Mouse (Mus musculus) thymus, postnatal 25 days (tissue): ENCODE measurements at regions not wholly inside any gene's neighbourhood (a gene's known extent, or its start where the extent isn't known, plus 50 kb on each side); places are given as distances from the start of the nearest gene placed in this dataset.

Experiments used
- DNase-seq: peaks from one replicate; pipeline ENCODE4 v3.0.0; 2022

DNA sequence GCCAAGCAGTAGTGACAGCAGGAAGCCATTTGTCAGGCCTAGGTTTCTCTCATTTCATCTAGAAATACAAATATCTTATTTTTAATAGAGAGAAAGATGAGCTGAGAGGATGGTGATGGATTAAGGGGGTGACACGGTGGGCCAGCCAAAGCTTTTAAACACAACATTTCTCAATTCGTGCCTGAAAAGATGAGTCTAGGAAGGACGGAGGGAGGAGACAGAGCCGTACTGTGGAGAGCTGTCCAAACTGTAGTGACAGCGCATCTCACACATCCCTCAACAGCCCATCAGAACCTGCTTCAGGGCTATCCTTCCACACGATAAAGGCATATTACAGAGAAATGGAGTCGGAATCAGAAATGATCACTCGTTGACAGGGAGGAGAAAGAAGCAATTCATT is 848.0 kb downstream of the Slc4a3 start:
- DNase-seq = no peak

GRCm38 (mm10) chr1:76402854-76403253 is 856.8 kb downstream of the Slc4a3 start:
- no peak for DNase-seq

- no peak for DNase-seq
These were observed 857.9 kb downstream of the Slc4a3 start for GRCm38 (mm10) chr1:76404003-76404402.

DNA sequence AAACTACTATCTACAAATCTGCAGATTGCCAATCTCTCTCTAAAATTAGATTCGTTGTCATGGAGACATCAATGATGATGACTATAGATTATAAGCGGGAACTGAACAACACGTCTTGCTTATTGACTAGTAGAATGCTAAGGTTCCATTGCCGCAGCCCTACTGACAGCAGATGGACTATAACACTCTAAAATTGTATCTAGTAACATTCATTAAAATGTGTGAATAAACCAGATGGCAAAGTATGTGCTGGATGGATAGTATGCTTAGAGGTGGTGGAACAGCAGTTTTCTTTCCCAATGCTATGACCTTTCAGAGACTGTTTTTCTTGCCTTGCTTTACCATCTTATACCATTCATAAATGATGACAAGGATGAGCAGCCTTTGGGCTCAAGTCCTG is 864.7 kb downstream of the Slc4a3 start:
- DNase-seq = no peak

DNA sequence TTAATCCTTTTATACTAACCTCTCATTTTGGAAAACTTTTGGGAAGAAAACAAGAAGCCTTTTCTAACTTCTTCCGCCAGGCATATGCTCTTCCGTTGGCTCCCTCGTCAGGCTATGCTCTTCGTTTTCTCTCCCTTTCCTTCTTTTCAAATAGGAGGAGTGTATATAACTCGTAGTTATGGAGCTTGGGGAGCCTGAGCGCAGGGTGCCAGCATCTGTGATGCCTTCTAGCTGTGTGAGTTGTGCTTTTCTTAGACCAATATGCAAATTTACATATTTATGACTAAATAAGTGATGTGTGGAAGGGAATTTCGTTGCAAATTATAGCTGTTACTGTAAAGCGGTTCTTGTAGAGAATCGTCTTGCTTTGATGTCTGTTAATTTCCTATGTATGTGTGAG is 874.5 kb downstream of the Slc4a3 start:
- DNase-seq = no peak

GRCm38 (mm10) chr1:76427439-76427838 is 881.4 kb downstream of the Slc4a3 start:
- no peak for DNase-seq

GRCm38 (mm10) chr1:76430041-76430610 is 884.1 kb downstream of the Slc4a3 start:
- no peak for DNase-seq

GRCm38 (mm10) chr1:76433481-76433941 is 887.4 kb downstream of the Slc4a3 start:
- DNase-seq = no peak

DNA sequence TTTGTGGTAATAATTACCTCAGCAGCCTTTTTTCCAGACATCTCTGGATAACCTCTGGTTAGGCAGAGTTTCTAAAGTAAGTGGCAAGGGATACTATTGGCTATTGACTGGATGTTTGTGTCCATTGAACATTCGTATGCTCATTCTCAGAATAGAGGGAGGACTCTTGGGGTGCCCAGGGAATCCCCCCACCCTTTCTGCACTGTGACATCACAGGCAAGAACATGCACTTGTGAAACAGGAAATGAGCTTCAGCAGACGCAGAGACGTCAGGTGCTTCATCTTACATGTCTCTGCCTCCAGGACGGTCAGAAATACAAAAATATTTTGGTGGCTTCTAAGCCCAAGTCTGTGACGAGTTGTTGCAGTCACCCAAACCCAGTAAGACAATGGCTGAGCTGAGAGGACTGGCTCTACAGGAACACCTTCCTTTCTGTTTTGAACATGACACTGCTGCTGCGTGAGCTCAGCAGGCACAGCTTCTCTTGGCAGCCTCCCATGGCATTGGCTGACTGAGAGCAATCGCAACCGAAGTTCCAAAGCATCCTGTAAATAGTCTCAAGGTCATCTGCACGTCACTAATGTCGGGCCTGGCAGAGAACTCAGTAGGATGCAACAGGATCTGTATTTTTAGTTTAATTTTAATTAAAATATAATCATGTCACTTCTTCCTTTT is 904.6 kb downstream of the Slc4a3 start:
- no peak for DNase-seq

DNA sequence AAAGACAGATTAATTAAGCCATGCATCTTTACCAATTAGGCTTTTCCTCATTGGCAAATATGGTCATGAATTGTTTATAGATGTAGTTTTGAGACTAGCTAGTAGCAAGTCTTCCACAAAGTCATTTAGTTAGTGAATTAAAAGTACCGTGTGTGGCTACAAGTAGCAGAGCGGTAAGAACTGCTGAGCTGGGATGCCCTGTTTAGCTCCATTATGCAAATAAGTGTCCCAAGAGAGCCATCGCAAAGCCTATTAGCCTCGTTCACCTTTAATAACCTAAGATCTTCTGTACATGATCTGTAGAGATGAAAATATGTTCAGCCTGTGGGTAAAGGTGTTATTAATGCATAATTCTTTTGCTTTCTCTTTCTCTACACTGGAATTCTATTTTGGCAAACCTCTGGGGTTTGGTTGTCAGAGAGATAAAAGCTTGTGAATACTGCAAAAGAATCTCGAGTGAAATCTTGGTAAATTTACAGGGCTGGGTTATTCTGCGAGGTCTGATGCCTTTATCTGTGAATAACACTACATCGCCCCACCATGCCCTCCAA is 907.2 kb downstream of the Slc4a3 start:
- DNase-seq = no peak

- no peak for DNase-seq
These were observed 920.5 kb downstream of the Slc4a3 start for GRCm38 (mm10) chr1:76466562-76466961.

- no peak for DNase-seq
These were observed 938.1 kb downstream of the Slc4a3 start for GRCm38 (mm10) chr1:76484193-76484592.

- no peak for DNase-seq
These were observed 941.4 kb downstream of the Slc4a3 start for GRCm38 (mm10) chr1:76487481-76487880.

DNA sequence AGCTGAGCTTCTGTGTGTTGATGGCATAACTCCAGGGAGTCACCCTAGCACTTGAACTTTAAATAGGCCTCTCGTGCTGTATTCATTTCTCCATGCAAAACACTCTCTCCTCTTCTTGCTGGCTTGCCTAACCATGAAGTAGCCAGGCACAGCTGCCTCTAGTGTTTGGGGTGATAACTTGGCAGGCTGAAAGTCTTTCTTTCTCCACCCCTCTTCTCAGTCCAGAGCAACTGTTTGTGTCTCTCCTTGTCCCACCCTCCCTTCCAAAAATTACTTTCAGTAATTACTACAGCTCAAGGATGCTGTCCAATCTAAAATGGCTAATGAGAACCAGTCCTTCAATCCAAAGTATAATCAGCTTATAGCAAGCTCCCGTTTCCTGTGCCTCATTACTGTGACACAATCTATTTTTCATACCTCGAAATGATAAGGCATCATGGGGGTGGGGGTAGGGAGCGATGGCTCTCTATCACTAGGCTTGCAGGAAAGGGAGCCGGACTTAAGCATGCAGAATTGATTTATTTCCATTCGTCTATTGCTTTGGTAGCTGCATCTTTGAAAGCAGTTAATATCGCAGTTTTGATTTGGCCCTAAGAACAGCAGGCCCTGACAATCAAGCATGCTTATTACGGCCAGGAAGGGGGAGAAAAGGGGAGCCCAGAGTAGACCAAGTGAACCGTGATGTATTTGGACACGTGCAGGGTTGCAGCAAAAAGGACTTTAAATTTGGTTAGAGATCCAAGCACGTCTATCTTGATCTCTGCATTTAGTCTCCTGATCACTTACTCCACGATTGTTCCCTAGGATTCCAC is 943.8 kb downstream of the Slc4a3 start:
- DNase-seq = no peak

- no peak for DNase-seq
These were observed 944.7 kb downstream of the Slc4a3 start for GRCm38 (mm10) chr1:76490719-76491118.

GRCm38 (mm10) chr1:76491187-76491586 is 945.1 kb downstream of the Slc4a3 start:
- DNase-seq = no peak

GRCm38 (mm10) chr1:76505150-76505549 is 959.1 kb downstream of the Slc4a3 start:
- DNase-seq = no peak

- no peak for DNase-seq
These were observed 962.8 kb downstream of the Slc4a3 start for GRCm38 (mm10) chr1:76508821-76509220.

- DNase-seq = no peak
These were observed 963.4 kb downstream of the Slc4a3 start for GRCm38 (mm10) chr1:76509486-76509885.

DNA sequence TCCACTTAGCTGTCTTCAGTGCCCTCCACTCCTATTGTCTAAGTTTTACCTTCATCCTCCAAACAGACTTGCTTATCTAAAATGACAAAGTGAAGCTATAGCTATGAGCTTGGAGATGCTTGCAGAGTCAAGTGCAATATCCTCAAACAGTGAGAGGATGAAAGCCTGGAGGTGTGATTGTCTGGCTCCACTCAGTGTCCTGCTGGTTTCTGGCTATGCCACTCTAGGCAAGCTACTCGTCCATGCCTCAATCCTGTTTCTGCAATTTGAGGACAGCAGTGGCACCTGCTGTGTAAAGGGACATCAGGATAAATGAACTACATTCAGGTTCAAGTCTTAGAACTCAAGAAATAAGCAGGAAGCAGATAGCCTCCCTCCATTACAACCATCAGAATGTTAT is 966.1 kb downstream of the Slc4a3 start:
- no peak for DNase-seq

DNA sequence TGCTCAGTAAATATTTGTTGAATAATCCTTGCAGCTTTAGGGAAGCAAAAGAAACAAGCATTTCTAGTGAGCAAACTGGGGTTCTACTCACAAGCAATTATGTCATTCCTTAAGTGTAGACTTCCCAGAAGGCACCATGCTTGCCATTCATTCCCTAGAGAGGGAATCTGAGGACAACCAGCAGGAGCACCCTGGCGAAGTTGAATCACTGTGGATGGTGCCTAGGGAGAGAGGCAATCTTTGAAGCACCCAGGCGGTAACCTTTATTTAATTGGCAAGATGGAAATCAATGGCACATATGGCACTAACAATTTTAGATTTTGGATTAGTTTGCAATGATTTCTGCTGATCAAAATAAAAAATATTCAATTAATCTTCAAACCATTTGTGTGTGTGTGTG is 967.4 kb downstream of the Slc4a3 start:
- no peak for DNase-seq

DNA sequence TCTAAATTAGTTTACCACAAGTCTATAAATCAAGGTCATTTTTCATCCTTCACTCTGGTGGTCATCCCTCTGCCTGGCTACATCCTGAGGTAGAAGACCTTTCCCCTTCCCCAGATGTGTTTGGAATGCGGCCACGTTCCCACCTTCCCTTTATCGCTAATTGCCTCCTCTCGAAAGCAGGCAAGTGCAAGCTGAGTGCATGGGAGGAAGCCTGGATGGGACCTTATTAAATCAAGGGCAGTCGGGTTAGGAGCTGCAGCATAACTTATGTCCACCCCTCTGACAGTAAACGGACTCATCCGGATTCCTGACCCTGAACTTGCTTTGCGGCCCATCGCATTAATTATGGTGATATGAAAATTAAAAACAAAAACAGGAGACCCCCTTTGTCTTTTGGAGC is 983.5 kb downstream of the Slc4a3 start:
- no peak for DNase-seq

DNA sequence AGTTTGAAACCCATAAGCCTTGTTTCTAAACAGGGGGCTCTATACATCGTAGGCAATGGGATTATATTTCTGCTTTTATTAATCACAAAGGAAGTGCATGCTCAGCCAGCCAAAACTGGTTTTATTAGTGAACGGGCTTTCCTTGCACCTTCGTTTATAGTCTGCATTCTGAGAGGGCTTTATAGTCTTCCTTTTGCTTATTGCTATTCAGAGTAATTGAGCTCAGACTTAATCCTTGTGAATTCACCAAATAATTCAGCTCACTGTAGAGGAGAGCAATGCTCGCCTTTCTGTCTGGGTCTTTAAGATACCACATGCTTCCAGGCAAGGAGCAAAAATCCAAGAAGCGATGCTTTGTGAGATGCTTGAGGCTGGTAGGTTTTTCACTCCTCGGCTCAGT is 984.3 kb downstream of the Slc4a3 start:
- no peak for DNase-seq

DNA sequence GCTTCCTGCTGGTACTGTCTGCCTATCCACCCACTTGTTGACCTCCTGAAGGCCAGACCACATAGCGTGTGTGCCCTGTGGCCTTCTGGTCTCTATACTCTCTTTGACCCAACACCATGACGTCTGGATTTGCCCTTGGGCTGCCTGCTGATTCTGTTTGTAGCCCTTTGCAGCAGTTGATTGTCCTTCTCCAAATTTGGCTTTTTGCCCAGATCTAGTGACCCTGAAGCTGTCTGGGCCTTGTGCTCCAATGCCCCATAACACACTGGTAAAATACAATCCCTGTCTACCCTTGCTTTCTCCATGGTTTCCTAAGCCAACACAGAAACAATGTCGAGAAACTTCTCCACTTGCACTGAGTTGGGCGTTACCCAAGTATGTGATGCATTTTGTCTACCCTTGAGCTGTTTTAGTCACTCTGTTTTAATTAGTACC is 979.3 kb downstream of the Epha4 start:
- no peak for DNase-seq
